Mouse (Mus musculus) liver, embryonic 16.5 days (tissue): Measurements from ENCODE around the gene Alg11. TPM values are rescaled to one million over a fixed set of nuclear protein-coding genes. Genes with fewer than 3 reads are reported as not detected.

Source experiments
- polyA plus RNA-seq: library from polyadenylated mRNA; unstranded; fragments of >200 nt; fragmentation: Nextera tagmentation; extraction: Ambion mirVana; gene quantifications from 2 replicates; pipeline ENCODE4 v1.2.1, GENCODE M21; 2015

Alg11 gene
- polyA plus RNA-seq, 1 experiment from 2014 or later = 11.0 TPM

Other genes with a start within 250 kb of the Alg11 start
- gene Defb50, start 237.2 kb upstream of the Alg11 start, polyA plus RNA-seq = not detected in 2 replicates
- not detected in 2 replicates for gene Defb2, start 220.8 kb upstream of the Alg11 start, polyA plus RNA-seq
- not detected in 2 replicates for gene Defb10, start 201.8 kb upstream of the Alg11 start, polyA plus RNA-seq
- not detected in 2 replicates for gene Defb9, start 175.3 kb upstream of the Alg11 start, polyA plus RNA-seq
- gene Defb11, start 154.3 kb upstream of the Alg11 start, polyA plus RNA-seq = not detected in 2 replicates
- gene Defb15, start 128.0 kb upstream of the Alg11 start, polyA plus RNA-seq = not detected in 2 replicates
- not detected in 2 replicates for gene Defb35, start 122.4 kb upstream of the Alg11 start, polyA plus RNA-seq
- gene Defb13, start 114.0 kb upstream of the Alg11 start, polyA plus RNA-seq = not detected in 2 replicates
- gene Fam90a1a, start 102.0 kb upstream of the Alg11 start, polyA plus RNA-seq = not detected in 2 replicates
- not detected in 2 replicates for gene Ccdc70, start 90.9 kb upstream of the Alg11 start, polyA plus RNA-seq
- 12.8 and 14.1 TPM in 2 replicates for gene Atp7b, start 416 bp upstream of the Alg11 start, polyA plus RNA-seq
- gene Nek5, start 64.3 kb downstream of the Alg11 start, polyA plus RNA-seq = 0.06 and 0.15 TPM in 2 replicates
- gene Nek3, start 105.7 kb downstream of the Alg11 start, polyA plus RNA-seq = 1.3 and 1.4 TPM in 2 replicates
- 19.9 and 22.1 TPM in 2 replicates for gene Ckap2, start 125.1 kb downstream of the Alg11 start, polyA plus RNA-seq
- 7.5 and 7.6 TPM in 2 replicates for gene Vps36, start 132.1 kb downstream of the Alg11 start, polyA plus RNA-seq
- 1.8 and 2.1 TPM in 2 replicates for gene Thsd1, start 166.6 kb downstream of the Alg11 start, polyA plus RNA-seq
- gene Tpte, start 222.7 kb downstream of the Alg11 start, polyA plus RNA-seq = not detected in 2 replicates